Mouse (Mus musculus): ENCODE results near the gene Rnf7. TPM values are rescaled to one million over a fixed set of nuclear protein-coding genes. Genes with fewer than 3 reads are reported as not detected.

Gene Rnf7
- total and polyA plus RNA-seq, 2 experiments: 63.4 to 65.5 TPM

GRCm38 (mm10) chr9:96516806-96517205, 38.3 kb upstream of the Rnf7 start:
- WGBS: 68% methylated on average over 3 of the region's 3 CpGs
- no peaks in the 10 kb centered on the region; the same call in 1 of the 2 replicates for H3K27me3 ChIP-seq (ENCODE audit: control insufficient read depth, insufficient read depth, low read length)

GRCm38 (mm10) chr9:96515737-96516136, 37.3 kb upstream of the Rnf7 start:
- no peaks in the 10 kb centered on the region for H3K36me3 ChIP-seq (ENCODE audit: control insufficient read depth, insufficient read depth, low read length)
- TF ChIP-seq POLR2A (IDR thresholded peaks at IDR 0.05; ENCODE audit: extremely low read depth, insufficient read depth, low read length): no peak
- TF ChIP-seq CTCF (IDR thresholded peaks at IDR 0.05; ENCODE audit: low read depth, low read length): no peak
- WGBS: 88% methylated on average over 5 of the region's 5 CpGs
- H3K4me1 ChIP-seq (ENCODE audit: control insufficient read depth, insufficient read depth, low read length): no peaks in the 10 kb centered on the region
- DNase-seq (ENCODE audit: extremely low read depth, low read depth, low spot score): no peak
- H3K9ac ChIP-seq (ENCODE audit: low read depth, low read length): no peak overlapping the region
- no peak overlapping the region for H3K4me3 ChIP-seq (ENCODE audit: insufficient read depth, low read depth, low read length)
- H3K27ac ChIP-seq (replicated peaks; ENCODE audit: insufficient read depth, low read depth, low read length): no peak overlapping the region
- H3K79me2 ChIP-seq (ENCODE audit: control insufficient read depth, insufficient read depth, low read length): no peaks in the 10 kb centered on the region
- H3K27me3 ChIP-seq (ENCODE audit: control insufficient read depth, insufficient read depth, low read length): no peaks in the 10 kb centered on the region; the same call in 1 of the 2 replicates

More at GRCm38 (mm10) chr9:96516806-96517205, 38.3 kb upstream of the Rnf7 start:
- no peak overlapping the region for H3K27ac ChIP-seq (replicated peaks; ENCODE audit: insufficient read depth, low read depth, low read length)
- H3K4me1 ChIP-seq (ENCODE audit: control insufficient read depth, insufficient read depth, low read length): no peaks in the 10 kb centered on the region
- TF ChIP-seq CTCF (IDR thresholded peaks at IDR 0.05; ENCODE audit: low read depth, low read length) (no peak), POLR2A (IDR thresholded peaks at IDR 0.05; ENCODE audit: extremely low read depth, insufficient read depth, low read length) (no peak)
- no peaks in the 10 kb centered on the region for H3K36me3 ChIP-seq (ENCODE audit: control insufficient read depth, insufficient read depth, low read length)
- no peaks in the 10 kb centered on the region for H3K79me2 ChIP-seq (ENCODE audit: control insufficient read depth, insufficient read depth, low read length)
- no peak overlapping the region for H3K9ac ChIP-seq (ENCODE audit: low read depth, low read length)
- no peak for DNase-seq (ENCODE audit: extremely low read depth, low read depth, low spot score)
- no peak overlapping the region for H3K4me3 ChIP-seq (ENCODE audit: insufficient read depth, low read depth, low read length)

GRCm38 (mm10) chr9:96514278-96514677, 35.8 kb upstream of the Rnf7 start:
- no peak overlapping the region for H3K4me3 ChIP-seq (ENCODE audit: insufficient read depth, low read depth, low read length)
- no peaks in the 10 kb centered on the region for H3K79me2 ChIP-seq (ENCODE audit: control insufficient read depth, insufficient read depth, low read length)
- no peaks in the 10 kb centered on the region for H3K4me1 ChIP-seq (ENCODE audit: control insufficient read depth, insufficient read depth, low read length)
- no peaks in the 10 kb centered on the region; the same call in 1 of the 2 replicates for H3K27me3 ChIP-seq (ENCODE audit: control insufficient read depth, insufficient read depth, low read length)
- TF ChIP-seq POLR2A (IDR thresholded peaks at IDR 0.05; ENCODE audit: extremely low read depth, insufficient read depth, low read length): no peak
- TF ChIP-seq CTCF (IDR thresholded peaks at IDR 0.05; ENCODE audit: low read depth, low read length): no peak
- DNase-seq (ENCODE audit: extremely low read depth, low read depth, low spot score): no peak
- no peaks in the 10 kb centered on the region for H3K36me3 ChIP-seq (ENCODE audit: control insufficient read depth, insufficient read depth, low read length)
- WGBS: 82% methylated on average over 5 of the region's 5 CpGs
- H3K27ac ChIP-seq (replicated peaks; ENCODE audit: insufficient read depth, low read depth, low read length): no peak overlapping the region
- H3K9ac ChIP-seq (ENCODE audit: low read depth, low read length): no peak overlapping the region

GRCm38 (mm10) chr9:96506011-96506498, 27.6 kb upstream of the Rnf7 start:
- Histone ChIP-seq H3K79me2 (ENCODE audit: control insufficient read depth, insufficient read depth, low read length) (no peaks in the 10 kb centered on the region), H3K4me3 (ENCODE audit: insufficient read depth, low read depth, low read length) (no peak overlapping the region), H3K27ac (replicated peaks; ENCODE audit: insufficient read depth, low read depth, low read length) (no peak overlapping the region), H3K4me1 (ENCODE audit: control insufficient read depth, insufficient read depth, low read length) (no peaks in the 10 kb centered on the region), H3K36me3 (ENCODE audit: control insufficient read depth, insufficient read depth, low read length) (no peaks in the 10 kb centered on the region), H3K9ac (ENCODE audit: low read depth, low read length) (no peak overlapping the region), H3K27me3 (ENCODE audit: control insufficient read depth, insufficient read depth, low read length) (no peaks in the 10 kb centered on the region)
- TF ChIP-seq CTCF (IDR thresholded peaks at IDR 0.05; ENCODE audit: low read depth, low read length) (no peak), POLR2A (IDR thresholded peaks at IDR 0.05; ENCODE audit: extremely low read depth, insufficient read depth, low read length) (no peak)
- DNase-seq (ENCODE audit: extremely low read depth, low read depth, low spot score): no peak
- WGBS: 51% methylated on average over 10 of the region's 10 CpGs

- WGBS: 93% methylated on average over 4 of the region's 4 CpGs
- TF ChIP-seq POLR2A (IDR thresholded peaks at IDR 0.05; ENCODE audit: extremely low read depth, insufficient read depth, low read length) (no peak), CTCF (IDR thresholded peaks at IDR 0.05; ENCODE audit: low read depth, low read length) (no peak)
- Histone ChIP-seq H3K9ac (ENCODE audit: low read depth, low read length) (no peak overlapping the region), H3K27me3 (ENCODE audit: control insufficient read depth, insufficient read depth, low read length) (no peaks in the 10 kb centered on the region), H3K36me3 (ENCODE audit: control insufficient read depth, insufficient read depth, low read length) (no peaks in the 10 kb centered on the region), H3K4me3 (ENCODE audit: insufficient read depth, low read depth, low read length) (no peak overlapping the region), H3K27ac (replicated peaks; ENCODE audit: insufficient read depth, low read depth, low read length) (no peak overlapping the region), H3K4me1 (ENCODE audit: control insufficient read depth, insufficient read depth, low read length) (no peaks in the 10 kb centered on the region), H3K79me2 (ENCODE audit: control insufficient read depth, insufficient read depth, low read length) (no peaks in the 10 kb centered on the region)
- DNase-seq (ENCODE audit: extremely low read depth, low read depth, low spot score): no peak
Measured at GRCm38 (mm10) chr9:96505156-96505555, 26.7 kb upstream of the Rnf7 start.

GRCm38 (mm10) chr9:96504116-96504895, 25.8 kb upstream of the Rnf7 start:
- no peaks in the 10 kb centered on the region for H3K27me3 ChIP-seq (ENCODE audit: control insufficient read depth, insufficient read depth, low read length)
- H3K4me3 ChIP-seq (ENCODE audit: insufficient read depth, low read depth, low read length): no peak overlapping the region
- no peak overlapping the region for H3K27ac ChIP-seq (replicated peaks; ENCODE audit: insufficient read depth, low read depth, low read length)
- H3K4me1 ChIP-seq (ENCODE audit: control insufficient read depth, insufficient read depth, low read length): no peaks in the 10 kb centered on the region
- WGBS: 92% methylated on average over 17 of the region's 17 CpGs
- no peak for TF ChIP-seq CTCF (IDR thresholded peaks at IDR 0.05; ENCODE audit: low read depth, low read length)
- no peak for TF ChIP-seq POLR2A (IDR thresholded peaks at IDR 0.05; ENCODE audit: extremely low read depth, insufficient read depth, low read length)
- no peaks in the 10 kb centered on the region for H3K36me3 ChIP-seq (ENCODE audit: control insufficient read depth, insufficient read depth, low read length)
- no peak for DNase-seq (ENCODE audit: extremely low read depth, low read depth, low spot score)
- H3K9ac ChIP-seq (ENCODE audit: low read depth, low read length): no peak overlapping the region
- no peaks in the 10 kb centered on the region for H3K79me2 ChIP-seq (ENCODE audit: control insufficient read depth, insufficient read depth, low read length)

Data from liver, adult 2 months (tissue).